Mouse (Mus musculus) neutrophil, adult 5-6 weeks (primary cell): ENCODE measurements around the gene Laptm5. TPM values are rescaled to one million over a fixed set of nuclear protein-coding genes. Genes with fewer than 3 reads are reported as not detected.

Source experiments
- ATAC-seq: fragments of 151-379, 151-347 bp; 2 replicates; pipeline ENCODE4 v1.8.0; 2017; ENCODE audit warnings: mild to moderate bottlenecking, moderate TSS enrichment; ENCODE audit not compliant: insufficient number of reproducible peaks, poor library complexity, low FRiP score, severe bottlenecking; ENCODE audit errors: extremely low read depth
- total RNA-seq: library from RNA; stranded (forward); fragments of 200-1000 nt; gene quantifications from 2 replicates; pipeline ENCODE4 v1.2.3, GENCODE M21; 2017

The Laptm5 gene
- total RNA-seq, 1 experiment from 2014 or later = 404 TPM

DNA sequence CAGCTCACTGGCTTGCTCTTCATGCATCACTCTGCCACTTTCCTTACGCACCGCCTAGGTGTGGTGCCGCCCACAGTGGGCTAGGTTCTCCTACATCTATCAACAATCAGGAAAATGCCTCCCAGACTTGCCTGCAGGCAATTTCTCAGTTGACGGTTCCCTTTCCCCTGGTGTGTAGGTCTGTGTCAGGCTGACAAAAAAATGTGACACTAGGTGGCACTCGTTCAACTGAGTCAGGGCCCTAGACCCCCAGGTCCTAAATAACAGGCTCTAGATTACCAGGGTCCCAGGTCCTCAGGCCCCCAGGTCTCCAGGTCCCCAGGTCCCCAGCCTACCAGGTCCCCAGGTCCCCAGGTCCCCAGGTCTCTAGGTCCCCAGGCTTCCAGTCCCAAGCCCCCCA is 19.2 kb upstream of the Laptm5 start:
- ATAC-seq = no peak

DNA sequence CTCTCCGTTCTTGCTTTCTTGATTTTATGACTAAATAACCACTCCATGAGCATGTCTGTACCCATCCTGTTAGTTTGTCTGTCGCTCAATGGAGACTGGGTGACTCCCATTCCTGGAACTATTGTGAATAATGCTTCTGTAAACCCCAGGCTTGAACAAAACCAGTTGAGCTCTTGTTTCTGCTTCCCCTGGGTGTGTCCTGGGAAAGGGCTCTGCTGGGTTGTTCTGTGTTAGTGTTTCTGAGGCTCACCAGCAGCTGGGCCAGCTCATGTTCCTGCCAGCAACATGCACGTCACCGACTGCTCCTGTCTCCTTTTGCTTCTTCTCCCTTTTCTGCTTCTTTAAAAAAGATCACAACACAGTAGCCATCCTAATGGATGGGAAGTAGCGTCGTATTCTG is 17.2 kb upstream of the Laptm5 start:
- ATAC-seq = no peak

DNA sequence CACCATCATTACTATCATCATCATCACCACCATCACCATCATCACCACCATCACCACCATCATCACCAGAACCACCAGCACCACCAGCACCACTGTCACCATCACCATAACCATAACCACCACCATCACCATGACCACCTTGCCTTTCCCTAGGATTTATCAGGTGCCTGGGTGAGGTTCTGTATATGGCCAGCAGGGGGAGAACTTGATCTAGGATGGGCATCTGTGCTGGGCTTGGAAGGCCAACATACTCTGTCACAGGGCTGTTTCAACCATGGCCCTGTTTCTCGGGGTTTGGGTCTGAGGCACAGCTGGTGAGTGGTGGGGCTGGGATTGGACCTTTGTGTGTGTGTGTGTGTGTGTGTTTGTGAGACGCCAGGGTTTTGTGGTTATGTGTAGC is 16.6 kb upstream of the Laptm5 start:
- peak; percentile 72 for ATAC-seq

DNA sequence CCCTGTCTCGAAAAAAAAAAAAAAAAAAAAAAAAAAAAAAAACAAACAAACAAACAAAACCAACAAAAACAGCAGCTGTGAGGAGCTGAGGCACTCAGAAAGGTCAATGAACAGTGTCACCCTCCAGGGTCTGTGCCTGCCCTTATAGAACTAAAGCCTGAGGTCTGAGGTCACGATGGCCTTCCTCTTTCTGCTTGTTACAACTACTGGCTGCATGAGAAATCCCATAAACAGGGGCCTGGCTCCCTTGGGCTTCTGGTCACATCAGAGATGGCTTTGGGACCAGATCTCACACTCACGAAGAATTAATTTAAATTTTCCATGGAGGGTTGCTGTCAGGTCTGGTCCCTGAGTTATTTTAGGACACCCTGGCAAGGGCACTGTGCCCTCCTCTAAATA is 13.5 kb upstream of the Laptm5 start:
- peak; percentile 44 for ATAC-seq

DNA sequence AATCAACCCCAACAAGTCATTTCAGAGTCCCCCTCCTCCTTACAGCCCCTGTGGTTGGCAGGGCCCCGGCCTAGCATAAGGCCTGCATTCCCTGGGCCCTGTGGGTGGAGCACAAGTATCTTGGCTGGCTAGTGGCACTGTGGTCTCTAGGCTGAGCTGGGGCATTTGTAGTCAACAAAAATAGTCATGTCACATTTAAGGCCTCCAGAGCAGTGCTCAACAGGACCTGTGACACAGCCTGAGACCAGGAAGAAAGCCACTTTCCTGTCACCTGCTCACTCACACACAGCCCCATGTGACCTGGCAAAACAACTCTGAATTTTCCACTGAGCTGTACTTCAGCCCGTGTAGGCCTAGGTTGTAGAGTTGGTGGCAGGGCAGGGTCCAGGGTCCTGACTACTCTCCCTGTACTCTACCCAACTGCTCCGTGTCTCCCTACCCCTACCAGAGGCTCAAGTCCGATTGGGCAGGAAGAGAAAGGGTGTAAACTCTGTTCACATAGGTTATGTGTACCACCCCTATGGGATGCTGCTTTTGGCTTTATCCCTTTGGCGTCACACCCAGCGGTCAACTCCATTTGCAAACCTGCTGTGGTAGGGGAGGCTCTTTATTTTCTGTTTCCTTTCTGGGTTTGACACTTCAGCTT is 13.0 kb upstream of the Laptm5 start:
- peak; percentile 27 for ATAC-seq

DNA sequence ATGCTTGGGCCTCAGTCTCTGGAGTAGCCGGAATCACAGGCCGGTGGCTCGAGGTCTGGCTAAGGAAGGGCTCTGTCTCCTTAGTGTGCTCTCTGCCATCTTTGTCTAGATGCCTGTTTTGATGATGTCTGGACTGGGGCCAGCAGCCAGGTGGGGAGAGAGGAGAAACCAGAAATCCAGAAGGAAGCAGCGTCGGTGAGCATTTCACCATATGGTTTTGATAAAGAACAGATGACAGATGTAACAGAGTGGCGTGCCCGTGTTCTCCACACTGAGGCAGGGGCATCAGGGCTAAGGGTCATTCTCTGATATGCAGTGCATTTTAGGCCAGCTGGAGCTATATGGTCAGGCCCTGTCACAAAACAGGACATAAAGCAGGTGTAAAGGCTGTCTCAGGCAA is 12.2 kb upstream of the Laptm5 start:
- no peak for ATAC-seq

DNA sequence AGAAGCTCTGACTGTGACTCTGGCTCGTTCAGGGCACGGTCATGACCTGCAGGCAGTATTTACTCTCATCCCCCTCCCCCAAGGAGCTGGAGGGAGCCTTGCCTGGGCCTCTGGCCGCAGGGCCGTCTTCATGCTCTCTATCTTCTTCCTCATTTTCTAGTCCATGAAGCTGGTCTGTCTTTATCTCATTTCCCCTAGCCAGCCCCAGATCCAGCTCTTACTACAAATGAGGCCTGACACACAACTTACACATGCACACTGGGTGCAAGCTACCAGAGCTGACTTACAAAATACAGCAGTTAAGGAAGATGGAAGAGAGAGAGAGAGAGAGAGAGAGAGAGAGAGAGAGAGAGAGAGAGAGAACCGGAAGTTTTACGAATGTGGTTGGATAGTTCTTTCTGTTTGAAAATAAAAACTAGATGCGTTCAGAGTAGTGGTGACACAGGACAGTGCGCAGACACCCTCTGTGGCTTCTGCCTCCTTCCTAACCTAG is 10.6 kb upstream of the Laptm5 start:
- peak; percentile 40; the same call in 1 of the 2 replicates for ATAC-seq

DNA sequence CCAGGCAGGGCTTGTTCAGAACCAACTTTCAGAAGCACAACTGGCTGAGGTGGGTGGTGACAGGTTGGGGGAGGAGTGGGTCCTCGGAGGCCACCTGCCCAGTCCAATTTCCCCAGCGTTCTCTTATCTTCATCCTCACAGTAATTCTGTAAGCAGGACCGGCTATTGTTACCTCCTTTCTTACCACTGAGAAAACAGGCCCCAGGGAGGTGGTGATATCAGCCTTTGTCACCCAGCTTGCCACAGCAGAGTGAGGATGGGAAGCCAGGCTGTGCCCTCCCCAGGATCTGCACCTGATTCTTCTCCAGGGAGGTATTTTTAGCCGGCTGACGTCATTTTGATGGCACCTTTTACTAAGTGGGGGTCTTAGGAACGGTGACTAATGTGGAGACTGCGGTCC is 7.9 kb upstream of the Laptm5 start:
- no peak for ATAC-seq

DNA sequence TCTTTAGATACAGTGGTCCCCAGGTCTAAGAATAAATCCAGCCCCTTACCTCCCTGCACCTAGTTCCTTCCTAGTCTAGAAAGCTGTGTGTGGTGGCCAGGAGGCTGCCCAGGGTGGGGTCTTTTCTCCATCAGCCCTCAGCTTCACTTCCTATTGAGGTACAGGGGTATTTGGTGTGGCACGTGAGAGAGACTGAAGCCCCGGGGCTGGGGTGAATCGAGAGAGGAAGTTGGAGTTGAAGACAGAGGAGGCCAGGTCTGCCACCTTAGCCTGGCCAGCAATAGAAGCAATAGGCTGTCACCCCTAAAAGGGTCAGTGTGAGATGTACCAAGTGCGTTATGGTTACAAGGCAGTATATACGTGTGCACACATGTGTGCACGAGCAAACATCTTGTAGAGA is 7.0 kb upstream of the Laptm5 start:
- no peak for ATAC-seq

DNA sequence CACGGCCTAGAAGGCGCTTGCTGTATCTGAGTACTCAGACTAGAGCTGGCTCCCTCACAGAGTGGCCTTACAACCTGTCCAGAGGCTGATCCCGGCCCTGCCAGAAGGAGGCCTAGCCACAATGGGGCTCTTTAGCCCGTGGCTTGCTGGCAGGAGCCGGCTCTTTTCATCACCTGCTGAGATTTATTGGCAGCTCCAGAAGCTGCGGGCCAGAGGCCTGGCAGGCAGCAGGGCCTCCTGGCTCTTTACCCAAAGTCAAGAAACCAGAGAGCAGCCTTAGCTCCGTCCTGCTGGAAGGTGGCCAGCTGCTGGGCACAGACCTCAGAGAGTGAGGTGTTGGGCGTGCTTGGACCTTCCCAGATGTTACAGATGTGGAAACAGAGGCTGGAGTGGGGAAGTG is 6.6 kb upstream of the Laptm5 start:
- ATAC-seq = no peak

DNA sequence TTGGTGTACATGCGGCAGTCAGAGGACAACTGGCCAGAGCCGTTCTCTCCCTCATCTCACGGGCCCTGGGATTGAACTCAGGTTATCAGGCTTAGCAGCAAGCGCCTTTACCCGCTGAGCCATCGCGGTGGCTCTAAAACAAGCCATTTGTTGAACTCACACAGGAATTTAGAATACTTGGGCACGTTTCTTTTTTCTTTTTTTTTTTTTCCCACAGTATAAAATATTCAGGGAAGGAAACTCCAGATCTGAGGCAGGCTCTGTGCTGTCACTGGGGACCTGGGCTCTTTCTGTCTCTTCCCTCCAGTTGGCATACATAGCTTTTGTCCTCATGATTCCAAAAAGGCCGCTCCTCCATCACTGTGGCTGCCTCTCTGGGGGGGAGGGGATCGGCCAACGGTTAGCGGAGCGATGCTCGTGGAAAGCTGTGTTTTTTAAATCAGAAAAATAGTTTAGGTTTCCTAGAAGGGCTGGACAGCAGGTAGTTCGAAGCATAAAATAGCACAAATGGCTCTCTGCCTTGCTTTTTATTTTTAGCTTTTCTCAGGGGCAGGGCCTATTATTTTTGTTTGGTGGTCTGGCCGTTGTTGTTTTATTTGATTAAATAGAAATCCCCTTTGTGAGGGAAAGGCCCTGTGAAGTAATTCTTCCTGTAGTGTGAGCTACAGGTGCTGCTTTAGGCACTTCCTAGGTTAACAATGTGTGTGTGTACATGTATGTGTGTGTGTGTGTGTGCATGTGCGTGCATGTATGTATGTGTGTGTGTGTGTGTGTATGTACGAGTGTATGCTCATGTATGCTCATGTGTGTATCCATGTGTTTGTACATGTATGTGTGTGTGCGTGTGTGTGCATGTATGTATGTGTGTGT is 5.5 kb upstream of the Laptm5 start:
- ATAC-seq = no peak

DNA sequence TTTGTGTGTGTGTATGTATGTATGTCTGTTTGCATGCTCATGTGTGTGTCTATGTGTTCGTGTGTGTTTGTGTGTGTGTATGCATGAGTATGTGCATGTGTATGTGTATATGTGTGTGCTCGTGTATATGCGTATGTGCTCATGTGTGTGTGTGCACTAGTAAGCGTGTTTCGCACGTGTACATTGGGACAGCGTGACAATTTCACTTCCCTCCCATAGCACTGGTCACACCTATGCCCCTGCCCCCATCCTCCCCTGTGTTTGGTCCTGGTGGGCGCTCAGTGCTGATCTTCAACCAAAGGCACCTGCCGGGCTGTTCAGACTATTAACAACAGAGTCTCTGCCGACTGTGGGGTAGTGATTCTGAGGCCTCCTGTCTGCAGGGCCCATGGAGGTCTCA is 4.8 kb upstream of the Laptm5 start:
- no peak for ATAC-seq

DNA sequence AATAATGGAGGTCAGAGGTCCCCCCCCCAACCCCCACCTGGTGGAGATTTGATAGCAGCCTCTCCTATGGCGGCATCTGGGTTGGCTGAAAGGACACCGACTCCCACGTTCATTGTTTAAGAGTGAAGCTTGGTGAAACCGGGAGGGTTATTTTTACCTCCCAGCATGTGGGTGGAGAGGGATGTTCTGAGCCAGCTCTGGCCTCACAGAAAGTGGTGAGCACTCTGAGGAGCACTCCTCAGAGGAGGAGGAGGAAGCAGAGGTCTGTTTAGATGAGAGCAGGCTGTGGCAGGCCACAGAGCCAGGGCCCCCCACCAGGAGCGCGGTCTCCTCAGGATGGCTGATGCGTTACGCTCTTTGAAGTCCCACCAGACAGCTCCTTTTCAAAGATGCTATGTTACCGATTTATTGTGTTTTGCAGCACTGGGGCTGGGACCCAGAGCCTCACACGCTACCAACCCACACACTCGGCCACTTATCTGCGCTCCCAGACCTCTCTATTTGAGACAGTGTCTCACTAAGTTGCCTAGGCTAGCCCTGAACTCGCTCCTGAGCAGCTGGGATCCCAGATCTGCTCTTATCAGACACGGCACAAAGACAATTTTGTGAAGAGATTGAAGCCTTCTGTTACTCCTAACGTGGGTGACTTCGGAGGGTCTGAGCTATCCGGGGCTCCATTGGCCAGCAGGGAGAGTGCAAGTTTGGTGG is 3.6 kb upstream of the Laptm5 start:
- ATAC-seq = no peak

DNA sequence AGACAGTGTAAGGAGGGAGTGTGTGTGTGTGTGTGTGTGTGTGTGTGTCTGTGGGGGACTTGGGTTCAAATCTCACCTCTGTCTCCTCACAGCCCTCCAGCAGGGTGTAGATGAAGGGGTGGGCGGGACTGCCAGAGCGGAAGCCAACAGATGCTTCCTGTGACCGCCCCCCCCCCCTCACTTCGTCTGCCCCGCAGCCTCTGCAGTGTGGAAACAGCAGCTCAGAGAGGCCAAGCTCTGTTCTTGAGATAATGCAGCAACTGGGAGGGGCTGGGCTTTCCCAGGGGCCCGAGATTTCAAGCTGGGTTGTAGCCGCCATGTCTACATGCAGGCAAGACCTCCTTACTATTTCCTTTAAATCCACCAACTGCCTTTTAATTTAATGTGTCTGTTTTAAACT is 2.3 kb upstream of the Laptm5 start:
- ATAC-seq = peak; percentile 21; the same call in 1 of the 2 replicates

DNA sequence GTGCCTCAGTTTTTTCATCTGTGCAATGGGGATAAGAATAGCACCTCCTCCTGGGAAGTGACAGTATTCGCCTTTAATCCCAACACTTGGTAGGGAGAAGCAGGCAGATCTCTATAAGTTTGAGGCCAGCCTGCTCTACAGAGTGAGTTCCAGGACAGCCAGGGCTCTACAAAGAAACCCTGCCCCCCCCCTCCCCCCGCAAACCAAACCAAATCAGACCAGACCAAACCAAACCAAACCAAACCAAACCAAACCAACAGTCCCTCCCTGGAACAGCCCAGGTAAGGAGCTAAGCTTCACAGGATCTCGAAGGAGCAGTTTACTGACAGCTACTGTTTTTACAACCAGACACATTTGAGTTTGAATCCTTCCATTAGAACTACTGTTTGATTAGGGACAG is 299 bp upstream of the Laptm5 start:
- no peak for ATAC-seq

DNA sequence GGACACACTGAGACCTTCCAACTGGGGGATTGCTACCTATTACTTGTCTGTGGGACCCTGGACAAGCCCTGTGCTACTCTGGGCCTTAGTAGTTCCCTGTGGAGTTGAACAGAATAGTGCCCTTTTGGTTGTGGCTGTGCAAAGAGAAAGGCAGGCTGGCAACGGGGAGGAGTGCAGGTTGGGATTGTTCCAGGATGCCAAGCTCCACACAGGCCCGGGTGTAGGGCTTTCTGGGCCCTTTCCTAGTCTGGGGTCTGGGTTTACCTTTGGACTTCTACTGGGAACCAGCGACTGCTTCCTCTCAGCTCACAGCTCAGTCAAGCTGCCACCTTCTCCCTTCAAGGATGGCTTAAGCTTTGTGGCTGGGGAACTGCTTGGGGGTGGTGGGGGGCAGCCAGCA is 586 bp downstream of the Laptm5 start:
- no peak for ATAC-seq

DNA sequence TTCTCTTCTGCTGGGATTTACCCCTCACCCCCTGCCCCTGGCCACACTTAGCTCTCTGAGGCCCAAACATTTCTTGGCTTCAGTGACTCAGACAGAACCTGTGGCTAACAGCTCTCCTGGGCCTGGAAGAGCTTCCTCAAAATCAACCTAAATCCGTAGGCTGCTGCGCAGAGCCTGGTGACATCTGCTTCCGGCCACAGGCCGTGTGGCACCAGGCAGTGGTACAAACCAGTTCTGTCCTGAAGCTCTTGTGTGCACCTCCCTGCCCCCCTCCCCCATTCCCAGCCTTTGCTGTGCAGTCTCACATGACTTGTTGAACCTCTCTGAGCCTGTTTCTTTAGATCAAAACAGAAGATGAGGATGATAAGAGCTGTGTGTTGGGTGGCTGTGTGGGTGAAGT is 1.1 kb downstream of the Laptm5 start:
- ATAC-seq = peak; percentile 65

DNA sequence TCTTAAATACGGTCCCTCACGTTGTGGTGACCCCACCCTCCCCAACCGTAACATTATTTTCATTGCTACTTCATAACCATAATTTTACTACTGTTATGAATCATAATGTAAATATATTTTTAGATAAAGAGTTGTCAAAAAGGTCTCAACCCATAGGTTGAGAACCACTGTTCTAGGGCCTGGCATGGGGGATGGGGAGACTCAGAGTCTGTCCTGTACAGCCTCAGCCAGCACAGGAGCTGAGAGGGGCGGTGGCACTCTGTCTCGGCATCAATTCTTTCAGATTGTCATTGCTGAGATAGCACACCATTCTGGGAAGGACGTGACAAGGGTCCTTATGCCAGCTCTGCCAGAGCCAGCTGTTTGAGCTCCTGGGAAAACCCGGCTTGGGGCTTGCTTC is 1.6 kb downstream of the Laptm5 start:
- ATAC-seq = no peak

DNA sequence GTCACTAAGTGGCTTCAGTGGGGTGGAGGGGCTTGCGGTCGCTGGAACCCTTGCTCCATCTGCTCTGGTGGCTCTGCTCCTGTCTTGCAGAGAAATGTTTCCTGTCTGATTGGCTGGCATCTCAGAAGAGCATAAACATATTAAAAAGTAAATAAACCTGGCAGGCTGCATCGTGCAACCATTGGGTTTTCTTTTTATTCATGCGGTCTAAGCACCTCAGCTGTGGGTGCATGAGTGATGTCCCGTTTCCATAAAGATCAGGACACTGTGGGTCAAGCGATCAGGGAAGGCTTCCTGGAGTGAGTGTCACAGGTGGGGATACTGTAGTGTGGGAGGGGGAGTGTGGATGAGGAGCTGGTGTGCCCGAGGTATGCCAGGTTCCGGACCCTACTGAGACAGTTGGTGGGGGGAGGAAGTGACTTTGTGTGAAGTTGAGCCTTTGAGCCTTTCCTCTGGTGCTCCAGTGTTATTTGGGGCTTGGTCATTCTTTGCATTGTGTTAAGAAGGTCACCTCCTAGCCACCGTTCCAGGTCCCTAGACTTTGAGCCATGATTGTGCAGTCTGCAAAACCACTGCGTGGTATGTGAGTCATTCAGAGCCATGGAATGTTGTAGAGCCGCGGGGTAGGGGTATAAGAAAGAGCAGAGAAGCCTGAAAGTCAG is 2.2 kb downstream of the Laptm5 start:
- no peak for ATAC-seq
